Comparison of ENCODE assay signal across 20 mouse cellular contexts in genomic region chrX:93160956-93161355, GRCm38 (mm10).
"Had no signal": no experiment of that assay in that cellular context is flagged by ENCODE, and none has a peak within 500 bp of the region (broad histone marks: within the 10 kb centered on the region; RNA-seq: fewer than 3 reads in every experiment).

No protein-coding gene starts in this region.

- H3K36me3 ChIP-seq: lung, embryonic 15.5 days; neural tube, embryonic 13.5 days; neural tube, embryonic 15.5 days had no signal

- DNase-seq: lung, adult 2 months; lung, postnatal 10 days; midbrain, embryonic 14.5 days; retina, postnatal 1 day; right cerebral cortex, adult 18-20 months; right cerebral cortex, postnatal 25 days; right cerebral cortex, postnatal 4 days; spleen, adult 18-20 months; thymus, adult 18-20 months; thymus, postnatal 14 days; thymus, postnatal 4 days had no signal

- H3K9ac ChIP-seq: liver, embryonic 14.5 days; lung, embryonic 15.5 days; neural tube, embryonic 13.5 days; neural tube, embryonic 15.5 days had no signal

- H3K27me3 ChIP-seq: lung, embryonic 15.5 days; megakaryocyte, embryonic 14.5 days; neural tube, embryonic 13.5 days; neural tube, embryonic 15.5 days had no signal

- H3K9me3 ChIP-seq: lung, embryonic 15.5 days; megakaryocyte, embryonic 14.5 days; neural tube, embryonic 13.5 days; neural tube, embryonic 15.5 days had no signal

- H3K4me2 ChIP-seq: lung, embryonic 15.5 days; midbrain, embryonic 11.5 days; neural tube, embryonic 13.5 days; neural tube, embryonic 15.5 days had no signal

- H3K4me1 ChIP-seq: lung, embryonic 15.5 days; megakaryocyte, embryonic 14.5 days; neural tube, embryonic 13.5 days; neural tube, embryonic 15.5 days had no signal

- H3K4me3 ChIP-seq: lung, embryonic 15.5 days; megakaryocyte, embryonic 14.5 days; myocyte; neural tube, embryonic 13.5 days; neural tube, embryonic 15.5 days had no signal

- H3K27ac ChIP-seq: liver, embryonic 14.5 days; lung, embryonic 15.5 days; macrophage; neural tube, embryonic 13.5 days; neural tube, embryonic 15.5 days had no signal

- ATAC-seq: midbrain, embryonic 16.5 days had no signal
